Mouse (Mus musculus): ENCODE measurements around the gene Hoxd1.

- TF ChIP-seq CTCF (IDR thresholded peaks at IDR 0.05; ENCODE audit: control insufficient read depth, insufficient read depth, low read length), result no peak
- no peak for TF ChIP-seq POLR2A (IDR thresholded peaks at IDR 0.05; ENCODE audit: borderline replicate concordance, control insufficient read depth, low read depth, low read length)
Observed at GRCm38 (mm10) chr2:74737578-74738070, 25.2 kb upstream of the Hoxd1 start.

Measured in bone marrow, adult 2 months (tissue).